Mouse (Mus musculus) skeletal muscle tissue, adult 2 months (tissue): ENCODE measurements around the gene Wdr45b.
A peak's percentile ranks its signal among the peaks of the same experiment; 100 is the strongest.
"Not testable (repeated sequence)": the region's sequence is repeated elsewhere in the genome, so short reads cannot be mapped to it uniquely, and the experiment has no call there.

Source experiments
- DNase-seq: peaks from one replicate; pipeline ENCODE4 v3.0.0-alpha.2; 2012; ENCODE audit warnings: low read depth, low spot score

Wdr45b gene

GRCm38 (mm10) chr11:121328206-121328605, 26.0 kb downstream of the Wdr45b start:
- no peak for DNase-seq

DNA sequence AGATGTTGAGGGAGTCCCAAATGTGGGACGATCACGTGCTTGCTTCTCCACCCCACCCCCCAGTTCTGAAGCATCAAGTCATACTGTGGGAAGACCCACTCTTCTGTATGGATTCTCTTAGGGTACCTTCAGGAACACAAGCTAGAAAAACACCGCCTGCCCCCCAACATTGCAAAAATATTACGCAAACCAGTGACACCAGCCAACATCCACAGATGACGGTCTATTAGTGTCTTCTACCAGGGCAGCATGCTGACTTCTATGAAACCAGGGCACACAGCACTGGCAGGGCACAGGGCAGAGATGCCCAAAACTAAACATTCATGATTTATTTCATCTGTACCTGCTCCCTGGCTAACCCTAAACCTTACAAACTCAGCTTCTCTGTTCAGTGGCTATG, 27.6 kb downstream of the Wdr45b start:
- DNase-seq: no peak

DNA sequence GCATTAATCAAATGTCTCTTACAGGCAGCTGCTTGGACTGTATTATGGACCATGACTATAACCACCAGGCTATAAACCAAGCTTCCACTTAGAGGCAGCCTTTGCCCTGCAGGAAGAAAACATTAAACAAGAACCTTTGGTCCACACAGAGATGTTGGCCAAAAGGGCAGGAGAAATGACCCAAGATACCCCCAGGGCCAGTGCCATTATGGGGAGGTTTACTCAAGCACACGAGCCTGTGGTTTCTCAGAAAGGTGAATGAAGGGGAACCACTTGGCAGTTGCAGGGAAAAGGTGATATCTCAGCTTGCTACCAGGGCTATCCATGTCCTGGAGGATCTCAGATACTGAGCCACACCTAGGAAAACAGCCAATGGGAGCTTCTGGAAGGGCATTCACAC, 28.2 kb downstream of the Wdr45b start:
- DNase-seq: peak; percentile 26

- not testable (repeated sequence) for DNase-seq
These were observed 46.5 kb downstream of the Wdr45b start for GRCm38 (mm10) chr11:121307712-121308111.

DNA sequence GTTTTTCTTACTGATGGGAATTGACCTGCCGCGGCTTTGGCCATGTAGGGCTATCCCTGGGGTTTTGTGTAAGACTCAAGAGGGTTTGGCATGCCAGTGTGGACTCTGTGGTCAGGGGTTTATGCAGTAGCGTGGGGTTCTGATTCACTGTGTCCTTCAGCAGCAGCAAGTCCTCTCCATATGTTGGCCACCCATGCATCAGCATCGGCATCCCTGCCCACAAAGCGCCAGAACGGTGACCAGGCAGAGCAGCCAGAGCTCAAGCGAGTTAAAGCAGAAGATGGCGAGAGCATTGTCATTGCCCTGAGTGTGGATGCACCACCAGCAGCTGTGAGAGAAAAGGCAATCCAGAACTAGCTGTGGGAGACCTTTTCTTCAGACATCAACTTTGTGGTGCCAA, 47.6 kb downstream of the Wdr45b start:
- DNase-seq: no peak

DNA sequence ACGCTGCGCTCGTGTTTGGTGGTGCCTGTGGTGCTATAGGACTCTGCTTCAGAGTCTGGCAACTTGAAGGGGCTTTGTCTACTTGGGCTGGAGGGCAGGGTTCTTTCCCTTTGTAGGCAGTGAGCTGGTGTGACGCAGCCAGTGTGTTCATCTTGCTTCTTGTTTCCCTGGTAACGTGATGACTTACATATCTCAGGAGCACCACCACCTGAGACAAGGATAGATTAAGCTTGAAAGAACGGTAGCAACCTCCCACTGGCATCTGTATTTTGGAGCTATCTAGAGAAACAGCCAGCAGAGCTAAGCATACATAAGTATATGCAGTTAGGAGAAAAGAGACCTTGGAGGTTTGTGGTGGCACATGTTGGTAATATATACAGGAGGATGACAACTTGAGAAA, 48.9 kb downstream of the Wdr45b start:
- no peak for DNase-seq

- DNase-seq: no peak
These were observed 54.0 kb downstream of the Wdr45b start for GRCm38 (mm10) chr11:121300265-121300664.

DNA sequence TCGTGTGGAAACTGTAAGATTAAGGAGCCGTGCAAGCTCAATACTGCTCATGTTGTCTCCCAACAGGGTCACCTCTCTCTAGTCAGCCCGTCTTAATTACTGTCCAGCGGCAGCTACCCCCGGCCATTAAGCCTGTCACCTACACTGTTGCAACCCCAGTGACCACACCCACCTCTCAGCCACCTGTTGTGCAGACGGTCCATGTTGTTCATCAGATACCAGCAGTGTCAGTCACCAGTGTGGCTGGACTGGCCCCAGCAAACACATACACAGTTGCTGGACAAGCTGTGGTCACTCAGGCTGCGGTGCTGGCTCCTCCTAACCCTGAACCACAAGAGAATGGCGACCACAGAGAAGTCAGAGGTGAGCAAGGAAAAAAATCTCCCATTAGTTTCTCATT, 55.8 kb downstream of the Wdr45b start:
- DNase-seq: no peak

- DNase-seq: no peak
These were observed 59.5 kb downstream of the Wdr45b start for GRCm38 (mm10) chr11:121294771-121295170.

DNA sequence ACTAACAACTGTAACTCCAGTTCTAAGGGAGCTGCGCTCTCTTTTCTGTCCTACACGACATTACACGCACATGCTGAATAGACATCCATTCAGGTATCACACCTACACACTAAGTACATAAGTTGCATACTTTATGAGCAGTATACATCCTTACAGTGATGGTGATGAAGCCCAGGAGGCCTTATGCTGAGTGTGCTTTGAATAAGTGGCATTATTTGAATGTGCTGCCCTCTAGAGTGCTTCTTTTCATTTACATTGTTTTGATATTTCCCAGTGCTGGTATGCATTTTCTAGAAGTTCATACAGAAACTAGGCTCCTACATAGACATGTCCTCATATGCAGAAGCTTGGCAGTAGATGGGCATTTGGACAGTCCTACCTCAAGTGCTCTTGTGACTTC, 64.4 kb downstream of the Wdr45b start:
- no peak for DNase-seq

GRCm38 (mm10) chr11:121282911-121283310, 71.3 kb downstream of the Wdr45b start:
- no peak for DNase-seq

- DNase-seq: no peak
These were observed 76.2 kb downstream of the Wdr45b start for GRCm38 (mm10) chr11:121278011-121278410.

GRCm38 (mm10) chr11:121277516-121277915, 76.7 kb downstream of the Wdr45b start:
- no peak for DNase-seq
